Mouse (Mus musculus): Measurements from ENCODE around the gene Gm10134. TPM values are rescaled to one million over a fixed set of nuclear protein-coding genes. Genes with fewer than 3 reads are reported as not detected.
A peak's percentile ranks its signal among the peaks of the same experiment; 100 is the strongest.

The Gm10134 gene
- total RNA-seq, 1 experiment from 2014 or later: not detected

DNA sequence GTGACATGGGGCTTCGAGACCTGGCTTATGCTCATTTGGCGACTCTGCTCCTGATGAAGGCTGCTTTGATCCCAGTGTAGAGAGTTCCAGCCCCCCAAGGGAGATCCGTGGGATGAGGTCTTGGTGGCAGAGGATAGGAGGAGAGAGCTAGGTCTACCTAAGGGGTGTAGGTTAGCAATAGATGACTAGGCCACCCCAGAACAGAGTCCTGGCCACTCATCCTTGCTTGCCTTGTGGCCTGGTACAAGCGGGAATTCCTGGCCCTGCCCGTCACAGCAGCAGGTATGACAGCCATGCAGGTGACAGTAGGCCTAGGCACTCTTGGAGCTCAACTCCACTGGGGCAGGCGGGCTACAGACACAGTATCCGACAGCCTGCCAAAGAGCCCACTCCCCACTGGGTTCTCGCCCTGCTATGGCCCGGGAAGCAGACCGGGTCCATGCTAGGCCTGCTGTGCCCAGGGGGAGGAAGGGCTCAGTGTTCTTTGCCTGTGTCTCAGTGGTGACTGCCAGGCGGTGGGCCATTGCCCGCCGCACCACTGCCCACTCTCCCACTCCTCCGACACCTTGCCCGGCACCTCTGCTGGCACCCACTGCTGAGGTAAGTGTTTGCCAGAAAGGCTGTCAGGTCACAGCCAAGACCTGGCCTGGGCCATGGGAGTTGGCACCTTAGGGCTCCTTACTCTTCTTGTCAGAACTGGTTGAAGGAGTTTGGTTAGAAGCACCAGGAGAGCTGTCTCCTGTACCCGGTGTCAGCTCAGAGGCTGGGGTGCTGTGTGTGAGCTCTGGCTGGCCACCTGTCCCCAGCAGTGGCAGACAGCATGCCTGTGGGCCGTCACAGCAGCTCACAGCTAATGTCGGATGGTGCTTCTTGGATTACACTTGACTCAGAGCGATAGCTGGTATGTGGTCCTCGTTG, 21.8 kb downstream of the Gm10134 start:
- no peak for ATAC-seq (ENCODE audit: extremely low read depth, insufficient number of reproducible peaks, low FRiP score, poor library complexity, severe bottlenecking)

GRCm38 (mm10) chr2:28528354-28528730, 22.4 kb downstream of the Gm10134 start:
- no peak for ATAC-seq (ENCODE audit: extremely low read depth, insufficient number of reproducible peaks, low FRiP score, poor library complexity, severe bottlenecking)

DNA sequence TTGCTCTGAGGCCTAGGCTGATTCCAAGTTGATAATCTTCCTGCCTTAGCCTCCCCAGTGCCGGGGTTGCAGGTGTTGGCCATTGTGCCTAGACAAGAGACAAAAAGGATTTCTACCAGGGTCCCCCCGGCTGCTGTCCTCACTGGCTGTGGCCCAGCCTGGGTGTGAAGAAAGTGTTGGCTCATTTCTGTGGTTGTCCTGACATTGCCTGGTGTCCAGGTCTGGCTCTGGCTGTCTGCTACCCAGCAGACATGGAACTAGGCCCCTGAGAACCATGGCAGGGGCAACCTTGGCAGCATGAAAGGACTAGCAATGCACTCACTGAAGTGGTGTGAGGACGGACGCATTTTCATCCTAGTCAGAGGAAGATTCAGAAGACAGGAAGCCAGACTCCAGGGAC, 24.0 kb downstream of the Gm10134 start:
- ATAC-seq (ENCODE audit: extremely low read depth, insufficient number of reproducible peaks, low FRiP score, poor library complexity, severe bottlenecking): no peak

GRCm38 (mm10) chr2:28530311-28530710, 24.4 kb downstream of the Gm10134 start:
- ATAC-seq (ENCODE audit: extremely low read depth, insufficient number of reproducible peaks, low FRiP score, poor library complexity, severe bottlenecking): no peak

DNA sequence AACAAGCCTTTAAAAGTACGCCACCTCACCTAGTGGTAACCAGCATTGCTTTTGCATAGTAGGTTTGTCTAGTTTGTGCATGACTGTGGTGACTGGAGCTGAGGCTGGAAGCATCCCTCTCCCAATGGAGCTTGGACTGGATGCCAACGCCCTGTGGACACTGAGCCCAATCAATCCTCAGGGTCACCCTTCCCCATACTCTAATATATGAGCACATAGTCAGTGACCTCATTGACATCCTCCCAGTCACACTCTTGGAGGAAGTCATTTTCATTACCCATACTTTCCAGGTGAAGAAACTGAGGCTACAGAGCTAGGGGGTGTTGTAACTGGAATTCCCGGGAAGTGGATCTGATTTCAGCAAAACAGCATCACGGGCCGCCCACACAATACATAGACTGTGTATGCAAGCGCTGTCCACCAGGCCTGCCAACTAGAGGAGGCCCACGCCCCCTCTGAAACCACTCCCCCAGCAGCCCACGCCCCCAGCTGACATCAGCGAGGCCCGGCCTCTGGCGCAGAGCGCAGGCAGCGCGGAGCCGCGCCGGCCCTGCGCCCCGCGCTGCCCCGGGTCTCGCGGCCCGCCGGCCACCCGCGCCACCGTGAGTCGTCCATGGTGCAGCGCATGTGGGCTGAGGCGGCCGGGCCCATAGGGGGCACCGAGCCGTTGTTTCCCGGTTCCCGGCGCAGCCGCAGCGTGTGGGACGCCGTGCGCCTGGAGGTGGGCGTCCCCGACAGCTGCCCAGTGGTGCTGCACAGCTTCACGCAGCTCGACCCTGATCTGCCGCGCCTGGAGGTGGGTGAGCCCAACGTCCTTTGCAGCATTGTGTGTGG, 27.3 kb downstream of the Gm10134 start:
- peak; percentile 86 for ATAC-seq (ENCODE audit: extremely low read depth, insufficient number of reproducible peaks, low FRiP score, poor library complexity, severe bottlenecking)

DNA sequence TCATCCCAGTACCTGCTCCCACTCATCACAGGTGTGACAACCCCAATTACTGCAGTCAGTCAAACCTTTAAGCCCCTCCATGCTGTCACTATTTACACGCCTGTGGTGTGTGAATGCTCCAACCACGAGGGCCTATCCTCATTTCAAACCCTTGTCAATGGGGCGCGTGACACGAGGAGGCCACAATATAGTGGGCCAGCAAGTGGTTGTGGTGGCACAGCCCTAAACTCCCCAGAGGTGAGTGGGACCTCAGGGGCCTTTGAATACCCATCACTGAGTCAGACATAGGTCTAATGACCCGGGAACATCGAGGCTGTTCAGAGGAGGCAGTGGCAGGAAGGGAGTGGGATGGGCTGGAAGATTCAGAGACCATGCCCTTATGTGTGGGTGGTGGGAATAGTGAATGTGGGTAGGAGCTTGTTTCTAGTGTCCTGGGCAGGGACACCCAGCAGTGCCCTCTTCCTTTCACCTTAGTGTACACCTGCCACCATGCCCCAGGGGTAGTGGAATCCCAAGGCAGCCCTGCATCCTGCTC, 28.1 kb downstream of the Gm10134 start:
- ATAC-seq (ENCODE audit: extremely low read depth, insufficient number of reproducible peaks, low FRiP score, poor library complexity, severe bottlenecking): no peak

DNA sequence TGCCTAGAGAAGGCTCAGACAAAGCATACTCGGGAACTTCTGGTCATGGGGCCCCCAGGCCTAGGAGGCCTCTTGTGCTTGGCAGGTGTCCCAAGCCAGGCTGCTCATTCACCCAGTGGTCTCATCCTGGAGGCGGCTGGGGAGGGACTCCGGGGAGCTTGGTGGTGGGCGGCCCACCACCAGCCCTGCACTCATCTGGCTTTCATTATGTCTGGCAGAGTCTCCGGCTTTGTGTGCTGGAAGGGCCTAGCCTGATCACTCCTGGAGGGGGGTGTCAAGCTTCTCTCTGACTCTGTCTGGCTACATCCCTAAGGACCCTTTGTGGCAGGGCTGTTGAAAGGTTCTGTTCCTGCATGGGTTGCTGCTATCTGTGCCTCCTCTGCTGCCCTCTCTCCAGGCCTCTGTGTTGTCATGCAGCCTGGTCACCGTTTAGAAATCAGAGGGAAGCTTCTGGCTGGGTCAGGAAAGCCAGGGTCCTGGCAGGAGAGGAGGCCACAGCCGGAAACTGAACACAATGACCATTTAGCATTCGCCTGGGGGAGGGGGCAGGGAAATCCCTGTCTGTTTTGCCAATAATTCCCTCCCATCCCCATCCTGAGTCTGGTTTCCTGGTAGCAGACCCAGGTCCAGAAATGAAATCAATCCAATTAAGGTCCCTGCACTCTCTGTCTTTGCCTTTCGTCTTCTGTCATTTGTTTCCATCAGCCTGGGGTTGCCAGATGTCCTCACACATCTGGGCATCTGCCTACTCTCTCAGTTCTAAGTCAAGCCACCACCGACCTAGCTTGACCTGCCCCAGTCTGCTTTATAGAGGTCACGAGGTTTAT, 28.8 kb downstream of the Gm10134 start:
- no peak for ATAC-seq (ENCODE audit: extremely low read depth, insufficient number of reproducible peaks, low FRiP score, poor library complexity, severe bottlenecking)

DNA sequence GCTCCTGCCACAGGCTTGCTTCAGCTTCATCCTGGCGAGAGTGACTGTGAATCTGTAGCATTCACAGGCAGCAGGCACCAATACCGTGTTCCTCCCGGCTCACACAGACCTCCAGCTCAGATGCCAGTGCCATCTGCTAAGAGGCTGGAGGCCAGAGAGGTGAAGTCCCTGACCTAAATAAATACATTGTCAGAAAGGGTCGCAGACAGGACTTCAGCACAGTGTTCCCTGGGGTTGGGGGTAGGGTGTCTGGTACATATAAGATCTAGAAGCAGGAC, 29.3 kb downstream of the Gm10134 start:
- no peak for ATAC-seq (ENCODE audit: extremely low read depth, insufficient number of reproducible peaks, low FRiP score, poor library complexity, severe bottlenecking)

DNA sequence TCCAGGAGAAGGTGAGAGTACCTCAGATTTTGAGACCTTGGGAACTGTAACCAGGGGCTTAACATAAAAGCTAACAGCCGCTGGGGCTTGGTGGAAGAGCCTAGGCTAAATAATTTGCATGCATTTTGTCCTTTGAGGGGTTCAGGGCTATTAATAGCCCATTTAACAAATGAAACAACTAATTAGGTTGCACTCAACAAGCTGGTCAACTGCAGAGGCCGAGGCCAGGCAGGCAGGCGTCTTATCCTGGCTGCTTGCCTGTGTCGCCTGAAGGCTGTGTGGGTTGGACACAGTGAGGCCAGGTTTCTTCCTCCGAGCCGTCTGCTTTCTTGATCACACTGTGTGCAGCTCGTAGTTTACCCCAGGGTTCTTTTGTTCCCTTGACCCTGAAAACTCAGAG, 29.8 kb downstream of the Gm10134 start:
- ATAC-seq (ENCODE audit: extremely low read depth, insufficient number of reproducible peaks, low FRiP score, poor library complexity, severe bottlenecking): no peak

DNA sequence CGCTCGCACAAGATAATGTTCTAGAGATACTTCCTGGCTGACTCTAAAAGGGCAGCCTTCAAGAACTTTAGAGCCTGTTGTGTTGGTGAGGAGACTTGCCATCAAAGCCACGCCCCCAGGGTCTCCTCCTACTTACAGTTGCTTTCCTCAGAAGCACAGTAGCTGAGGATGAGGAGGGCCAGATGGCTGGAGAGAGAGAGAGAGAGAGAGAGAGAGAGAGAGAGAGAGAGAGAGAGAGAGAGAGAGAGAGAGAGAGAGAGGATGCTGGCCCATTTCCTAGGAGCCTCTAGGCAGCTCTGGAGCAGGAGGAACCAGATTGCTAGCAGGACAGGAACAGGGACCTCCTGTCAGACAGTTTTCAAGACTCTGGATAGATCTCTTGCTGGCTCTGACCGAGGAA, 30.3 kb downstream of the Gm10134 start:
- ATAC-seq (ENCODE audit: extremely low read depth, insufficient number of reproducible peaks, low FRiP score, poor library complexity, severe bottlenecking): no peak

- ATAC-seq (ENCODE audit: extremely low read depth, insufficient number of reproducible peaks, low FRiP score, poor library complexity, severe bottlenecking): no peak
Observed at GRCm38 (mm10) chr2:28536766-28537633, 31.1 kb downstream of the Gm10134 start.

DNA sequence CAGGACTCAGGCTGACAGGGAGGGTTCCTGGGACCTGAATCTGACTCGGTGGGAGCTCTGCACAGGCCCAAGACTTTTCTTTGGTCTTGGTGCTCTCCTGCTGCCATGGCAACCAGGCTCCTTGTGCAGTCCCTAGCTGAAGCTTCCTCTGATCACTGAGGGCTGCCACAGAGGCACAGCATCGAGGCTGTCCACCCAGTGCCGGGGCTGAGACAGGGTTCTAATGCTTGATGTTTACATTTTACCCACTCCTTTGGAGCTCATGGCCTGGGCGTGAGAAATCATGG, 31.7 kb downstream of the Gm10134 start:
- ATAC-seq (ENCODE audit: extremely low read depth, insufficient number of reproducible peaks, low FRiP score, poor library complexity, severe bottlenecking): no peak

DNA sequence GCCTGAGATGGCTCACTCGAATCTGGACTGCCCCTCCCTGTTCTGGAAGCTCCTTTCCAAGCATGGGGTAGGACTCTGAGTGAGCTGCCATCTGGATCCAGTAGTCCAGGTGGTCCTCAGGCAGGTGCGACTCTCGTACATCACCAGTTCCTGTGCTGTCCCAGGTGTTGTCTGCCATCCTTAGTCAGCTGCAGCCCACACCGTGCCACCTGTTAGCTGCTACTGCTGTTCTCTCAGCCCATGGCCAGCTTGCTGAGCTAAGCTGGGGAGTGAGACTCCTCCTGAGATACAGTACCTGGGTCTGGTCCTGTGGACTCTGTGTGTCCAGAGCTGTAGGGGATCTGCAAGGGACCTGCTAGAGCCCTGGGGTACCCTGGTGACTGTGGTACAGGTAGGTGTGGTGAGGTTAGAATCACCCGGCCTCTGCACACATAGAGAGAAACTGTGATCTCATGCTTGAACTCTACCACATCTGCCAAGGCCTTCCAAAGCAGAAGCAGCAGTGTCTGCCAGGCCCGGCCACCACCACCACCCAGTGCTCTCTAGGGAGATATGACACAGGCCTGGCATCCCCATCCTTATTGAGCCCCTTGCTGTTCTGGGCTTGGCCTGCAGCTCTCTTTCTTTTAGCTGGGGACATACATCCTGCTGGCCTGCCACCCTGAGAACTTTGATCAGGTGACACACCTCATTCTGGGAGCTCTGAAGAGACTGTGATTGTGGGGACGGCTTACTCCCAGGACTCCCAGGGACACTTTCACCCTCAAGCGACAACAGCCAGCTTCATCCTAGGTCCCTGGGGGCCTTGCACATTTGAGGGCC, 32.3 kb downstream of the Gm10134 start:
- peak; percentile 24; the same call in 1 of the 2 replicates for ATAC-seq (ENCODE audit: extremely low read depth, insufficient number of reproducible peaks, low FRiP score, poor library complexity, severe bottlenecking)

GRCm38 (mm10) chr2:28538817-28539128, 32.9 kb downstream of the Gm10134 start:
- no peak for ATAC-seq (ENCODE audit: extremely low read depth, insufficient number of reproducible peaks, low FRiP score, poor library complexity, severe bottlenecking)

DNA sequence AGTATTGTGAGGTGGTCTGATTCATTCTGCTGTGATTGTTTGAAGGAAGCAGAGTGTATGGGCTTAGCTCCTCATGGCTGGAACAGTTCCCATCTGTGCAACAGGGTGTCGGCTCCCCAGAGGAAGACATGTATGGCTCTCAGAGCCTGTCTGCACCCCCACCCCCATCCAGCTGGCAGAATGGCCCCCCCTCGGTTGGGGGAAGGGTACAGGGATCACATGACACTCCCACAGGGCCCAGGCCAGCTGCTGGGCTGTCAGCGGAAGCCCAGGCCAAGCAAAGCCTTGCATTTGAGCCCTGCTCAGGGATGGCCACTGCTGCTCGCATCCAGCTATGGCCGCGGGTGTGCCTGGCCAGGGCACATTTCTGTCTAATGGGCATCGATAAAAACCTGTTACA, 33.3 kb downstream of the Gm10134 start:
- ATAC-seq (ENCODE audit: extremely low read depth, insufficient number of reproducible peaks, low FRiP score, poor library complexity, severe bottlenecking): no peak

- peak; percentile 88 for ATAC-seq (ENCODE audit: extremely low read depth, insufficient number of reproducible peaks, low FRiP score, poor library complexity, severe bottlenecking)
Observed at GRCm38 (mm10) chr2:28539949-28540348, 34.1 kb downstream of the Gm10134 start.

- ATAC-seq (ENCODE audit: extremely low read depth, insufficient number of reproducible peaks, low FRiP score, poor library complexity, severe bottlenecking): no peak
Observed at GRCm38 (mm10) chr2:28540587-28541227, 34.8 kb downstream of the Gm10134 start.
